Mouse (Mus musculus): Measurements from ENCODE around the gene Naf1. TPM values are rescaled to one million over a fixed set of nuclear protein-coding genes. Genes with fewer than 3 reads are reported as not detected.

The Naf1 gene
- polyA plus RNA-seq (2015; fragmentation: Nextera tagmentation; extraction: Ambion mirVana) = 2.4 and 2.5 TPM in 2 replicates

- ATAC-seq (ENCODE audit: low FRiP score, low read depth) = peak; percentile 99
- no peaks in the 10 kb centered on the region for H3K27me3 ChIP-seq
- WGBS = under 1% methylated on average over 37 of the region's 37 CpGs
Measured at GRCm38 (mm10) chr8:66860023-66860422, at the start of gene Naf1. TSS of gene Naf1 (plus strand) at chr8:66860217.

DNA sequence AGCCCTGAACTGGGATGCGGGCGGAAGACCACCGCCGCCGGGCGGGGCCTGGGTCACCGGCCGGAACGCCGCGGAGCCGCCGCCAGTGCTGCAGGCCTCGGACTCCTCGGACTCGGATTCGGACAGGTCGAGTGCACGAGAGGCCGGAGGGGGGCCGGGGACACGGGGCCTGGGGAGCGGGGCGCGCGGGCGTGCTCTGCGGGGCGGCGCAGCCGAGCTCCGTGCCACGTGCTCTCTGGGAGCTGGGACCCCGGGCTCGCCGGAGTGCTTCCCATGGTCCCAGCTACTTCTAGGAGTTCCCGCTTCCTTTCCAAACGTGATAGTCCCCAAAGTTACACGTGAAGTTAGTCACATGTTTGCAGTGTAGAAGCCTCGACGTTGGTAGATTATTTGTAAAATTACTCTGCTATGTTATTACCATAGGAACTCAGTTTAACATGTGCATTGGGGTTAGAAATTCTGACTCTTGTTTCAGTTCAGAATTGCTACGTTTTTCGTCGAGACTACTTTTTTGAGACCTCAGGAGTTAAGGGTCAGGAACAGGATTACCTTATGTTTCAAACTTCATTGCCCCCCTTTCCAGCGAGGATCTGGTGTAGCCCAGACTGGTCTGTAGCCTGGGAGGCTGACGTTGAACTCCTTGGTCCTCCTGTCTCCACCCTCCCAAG, 1.0 kb downstream of the Naf1 start:
- H3K4me3 ChIP-seq = peak overlapping the region; percentile 93
- H3K4me1 ChIP-seq (replicated peaks) = peaks cover 15% of the 10 kb centered on the region
- peak overlapping the region; percentile 55 for H3K9ac ChIP-seq
- no peaks in the 10 kb centered on the region for H3K9me3 ChIP-seq
- H3K36me3 ChIP-seq = no peaks in the 10 kb centered on the region
- peak; percentile 32; the same call in 1 of the 2 replicates for ATAC-seq (ENCODE audit: low FRiP score, low read depth)
- H3K4me2 ChIP-seq = peak overlapping the region; percentile 83
- no peaks in the 10 kb centered on the region for H3K27me3 ChIP-seq
- no peak overlapping the region for H3K27ac ChIP-seq (replicated peaks)
- 1% methylated on average over 44 of the region's 46 CpGs for WGBS

More at GRCm38 (mm10) chr8:66860023-66860422, at the start of gene Naf1:
- peak within 1 kb of the TSS; percentile 86 for H3K27ac ChIP-seq (replicated peaks)
- H3K9me3 ChIP-seq = no peaks in the 10 kb centered on the region
- peak within 1 kb of the TSS; percentile 83 for H3K4me2 ChIP-seq
- peaks cover 15% of the 10 kb centered on the region for H3K4me1 ChIP-seq (replicated peaks)
- H3K36me3 ChIP-seq = no peaks in the 10 kb centered on the region
- peak within 1 kb of the TSS; percentile 77 for H3K9ac ChIP-seq
- H3K4me3 ChIP-seq = peak within 1 kb of the TSS; percentile 93

DNA sequence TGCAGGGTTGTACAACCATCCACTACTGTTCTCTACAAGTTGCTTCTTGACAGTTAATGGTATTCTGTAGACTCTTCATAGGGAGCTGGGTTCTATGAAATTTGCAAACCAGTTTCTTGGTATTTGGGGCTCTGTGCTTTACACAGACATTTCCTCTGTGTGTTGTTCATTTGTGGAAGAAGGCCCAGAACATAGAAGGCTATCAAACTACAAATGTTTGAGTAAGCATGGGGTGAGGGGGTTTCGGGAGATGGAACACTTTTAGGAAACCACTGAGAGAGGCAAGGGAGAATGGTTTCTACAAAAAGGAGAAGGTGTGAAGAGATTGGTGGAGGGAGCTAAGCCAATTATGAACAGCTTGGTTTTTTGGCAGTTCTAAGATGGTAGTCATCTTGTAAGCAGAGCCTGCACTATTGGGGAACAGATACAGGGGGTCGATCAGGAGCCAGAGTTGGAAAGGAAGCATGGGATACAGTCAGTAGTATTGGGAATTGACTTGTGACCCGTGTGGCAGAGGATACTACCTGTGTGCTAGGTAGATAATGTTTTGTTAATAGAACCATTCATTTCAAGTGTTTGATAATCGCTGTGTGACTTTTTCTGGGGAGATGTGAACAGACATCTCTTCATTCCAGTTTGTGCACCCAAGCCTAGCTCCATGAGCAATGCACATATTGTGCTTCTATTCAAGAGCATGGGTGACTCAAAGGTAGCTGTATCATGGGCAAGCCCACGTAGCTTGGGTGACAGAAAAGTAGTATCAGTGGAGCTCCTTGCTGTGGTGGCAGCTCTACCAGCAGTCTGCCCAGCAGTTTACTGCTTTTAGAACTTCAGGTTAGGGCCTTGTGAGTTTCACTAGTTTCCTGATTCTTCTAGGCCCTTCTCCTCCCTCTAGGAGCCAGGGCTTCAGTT, 1.8 kb downstream of the Naf1 start:
- Histone ChIP-seq H3K27ac (replicated peaks) (no peak overlapping the region), H3K27me3 (no peaks in the 10 kb centered on the region), H3K4me2 (peak overlapping the region; percentile 83), H3K9ac (0 out of 2 replicates have a peak overlapping the region, but pooled peaks have one; percentile 55), H3K9me3 (no peaks in the 10 kb centered on the region), H3K4me1 (replicated peaks) (peaks cover 15% of the 10 kb centered on the region), H3K36me3 (0 out of 2 replicates have a peak, but pooled peaks cover under 1% of the 10 kb centered on the region), H3K4me3 (peak overlapping the region; percentile 93)
- 54% methylated on average over 5 of the region's 5 CpGs for WGBS
- no peak for ATAC-seq (ENCODE audit: low FRiP score, low read depth)

DNA sequence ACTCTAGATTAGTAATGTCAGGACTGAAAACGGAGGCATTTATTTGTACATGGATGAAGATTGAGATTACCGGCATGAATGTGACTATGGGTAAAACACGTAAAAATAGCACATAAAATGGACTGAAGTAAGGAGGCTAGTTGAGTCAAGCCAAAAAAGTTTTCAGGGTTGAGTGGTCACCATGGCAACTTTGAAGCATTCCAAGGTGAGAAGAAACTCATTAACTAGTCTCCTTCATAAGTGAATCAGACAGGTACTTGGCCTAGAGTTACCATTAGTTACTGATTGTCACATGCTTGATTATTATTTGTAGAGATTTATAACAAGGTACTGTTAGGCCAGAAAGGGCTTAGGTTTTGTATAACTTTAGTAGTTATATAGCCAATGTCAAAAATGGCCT, 3.7 kb downstream of the Naf1 start:
- Histone ChIP-seq H3K4me2 (no peak overlapping the region), H3K4me3 (no peak overlapping the region), H3K27me3 (no peaks in the 10 kb centered on the region), H3K9me3 (no peaks in the 10 kb centered on the region), H3K36me3 (0 out of 2 replicates have a peak, but pooled peaks cover 4% of the 10 kb centered on the region), H3K27ac (replicated peaks) (no peak overlapping the region), H3K9ac (no peak overlapping the region), H3K4me1 (replicated peaks) (peaks cover 15% of the 10 kb centered on the region)
- no peak for ATAC-seq (ENCODE audit: low FRiP score, low read depth)
- WGBS = 98% methylated on average over 3 of the region's 3 CpGs

GRCm38 (mm10) chr8:66865120-66865519, 5.1 kb downstream of the Naf1 start:
- ATAC-seq (ENCODE audit: low FRiP score, low read depth) = no peak
- Histone ChIP-seq H3K4me3 (no peak overlapping the region), H3K36me3 (0 out of 2 replicates have a peak, but pooled peaks cover 4% of the 10 kb centered on the region), H3K4me2 (no peak overlapping the region), H3K9me3 (no peaks in the 10 kb centered on the region), H3K27ac (replicated peaks) (no peak overlapping the region), H3K4me1 (replicated peaks) (peaks cover 15% of the 10 kb centered on the region), H3K9ac (no peak overlapping the region), H3K27me3 (no peaks in the 10 kb centered on the region)
- 34% methylated on average over 1 of the region's 1 CpGs for WGBS

- Histone ChIP-seq H3K27ac (replicated peaks) (no peak overlapping the region), H3K9me3 (no peaks in the 10 kb centered on the region), H3K36me3 (0 out of 2 replicates have a peak, but pooled peaks cover 4% of the 10 kb centered on the region), H3K4me2 (no peak overlapping the region), H3K9ac (no peak overlapping the region), H3K4me1 (replicated peaks) (no peaks in the 10 kb centered on the region), H3K4me3 (no peak overlapping the region), H3K27me3 (no peaks in the 10 kb centered on the region)
- no peak for ATAC-seq (ENCODE audit: low FRiP score, low read depth)
- WGBS = 78% methylated on average over 3 of the region's 3 CpGs
Measured at GRCm38 (mm10) chr8:66867679-66868078, 7.7 kb downstream of the Naf1 start.

- ATAC-seq (ENCODE audit: low FRiP score, low read depth) = no peak
- H3K36me3 ChIP-seq = 0 out of 2 replicates have a peak, but pooled peaks cover 4% of the 10 kb centered on the region
- H3K4me1 ChIP-seq (replicated peaks) = no peaks in the 10 kb centered on the region
- H3K9ac ChIP-seq = no peak overlapping the region
- H3K27ac ChIP-seq (replicated peaks) = no peak overlapping the region
- no peaks in the 10 kb centered on the region for H3K27me3 ChIP-seq
- H3K9me3 ChIP-seq = no peaks in the 10 kb centered on the region
- 4% methylated on average over 1 of the region's 1 CpGs for WGBS
- no peak overlapping the region for H3K4me2 ChIP-seq
- H3K4me3 ChIP-seq = no peak overlapping the region
Measured at GRCm38 (mm10) chr8:66869211-66869932, 9.4 kb downstream of the Naf1 start.

DNA sequence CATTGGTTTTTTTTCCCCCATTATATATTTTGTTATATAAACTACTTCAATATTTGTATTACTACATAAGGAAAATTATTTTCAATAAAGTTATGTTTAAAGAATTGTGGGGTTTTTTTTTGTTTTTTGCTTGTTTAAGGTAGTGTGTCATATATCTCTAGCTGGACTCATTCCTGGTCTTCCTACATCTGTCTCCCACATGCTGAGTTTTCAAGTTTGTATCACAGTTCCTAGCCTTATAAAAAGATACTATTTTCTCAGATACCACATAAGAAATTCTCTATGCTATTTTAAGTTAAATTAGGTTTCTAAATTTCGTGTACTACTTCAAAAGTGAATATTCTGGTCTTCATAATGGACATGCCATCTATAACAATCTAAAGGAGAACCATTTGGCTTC, 23.8 kb downstream of the Naf1 start:
- no peaks in the 10 kb centered on the region for H3K27me3 ChIP-seq
- 73% methylated on average over 1 of the region's 1 CpGs for WGBS
- no peak for ATAC-seq (ENCODE audit: low FRiP score, low read depth)

DNA sequence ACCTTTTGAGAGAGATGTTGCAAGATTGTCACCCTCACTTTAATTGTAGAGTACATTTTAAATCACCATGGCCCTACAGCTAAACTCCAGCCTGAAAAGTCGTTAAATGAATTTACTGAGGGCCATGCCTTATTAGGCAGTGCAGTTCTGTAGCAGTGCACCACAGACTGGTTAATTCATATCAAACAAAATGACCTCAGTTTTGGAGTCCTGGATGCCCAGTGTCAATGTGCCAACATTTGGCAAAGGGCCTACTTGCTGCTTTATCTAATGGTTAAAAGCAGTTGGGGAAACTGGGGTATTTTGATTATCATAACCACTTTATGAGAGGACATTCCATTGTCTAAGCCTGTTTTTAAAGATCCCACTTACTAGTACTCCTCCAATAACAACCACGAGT, 31.9 kb downstream of the Naf1 start:
- H3K4me2 ChIP-seq = no peak overlapping the region
- H3K36me3 ChIP-seq = no peaks in the 10 kb centered on the region
- no peak for ATAC-seq (ENCODE audit: low FRiP score, low read depth)
- H3K9me3 ChIP-seq = no peaks in the 10 kb centered on the region
- no peak overlapping the region for H3K27ac ChIP-seq (replicated peaks)
- no peak overlapping the region for H3K9ac ChIP-seq
- 86% methylated on average over 2 of the region's 2 CpGs for WGBS
- H3K4me1 ChIP-seq (replicated peaks) = no peaks in the 10 kb centered on the region
- H3K4me3 ChIP-seq = no peak overlapping the region
- no peaks in the 10 kb centered on the region for H3K27me3 ChIP-seq

More for the DNA sequence above, 23.8 kb downstream of the Naf1 start:
- Histone ChIP-seq H3K4me2 (no peak overlapping the region), H3K9me3 (no peaks in the 10 kb centered on the region), H3K36me3 (peaks cover 3% of the 10 kb centered on the region; the same call in 1 of the 2 replicates), H3K4me3 (no peak overlapping the region), H3K9ac (no peak overlapping the region), H3K4me1 (replicated peaks) (no peaks in the 10 kb centered on the region), H3K27ac (replicated peaks) (no peak overlapping the region)

- no peaks in the 10 kb centered on the region for H3K36me3 ChIP-seq
- no peaks in the 10 kb centered on the region for H3K27me3 ChIP-seq
- H3K9ac ChIP-seq = no peak overlapping the region
- H3K4me3 ChIP-seq = no peak overlapping the region
- WGBS = 64% methylated on average over 2 of the region's 2 CpGs
- no peak for ATAC-seq (ENCODE audit: low FRiP score, low read depth)
- peaks cover 1% of the 10 kb centered on the region; the same call in 1 of the 2 replicates for H3K4me1 ChIP-seq (replicated peaks)
- H3K27ac ChIP-seq (replicated peaks) = no peak overlapping the region
- no peaks in the 10 kb centered on the region for H3K9me3 ChIP-seq
- no peak overlapping the region for H3K4me2 ChIP-seq
Measured at GRCm38 (mm10) chr8:66905000-66905399, 45.0 kb downstream of the Naf1 start.

DNA sequence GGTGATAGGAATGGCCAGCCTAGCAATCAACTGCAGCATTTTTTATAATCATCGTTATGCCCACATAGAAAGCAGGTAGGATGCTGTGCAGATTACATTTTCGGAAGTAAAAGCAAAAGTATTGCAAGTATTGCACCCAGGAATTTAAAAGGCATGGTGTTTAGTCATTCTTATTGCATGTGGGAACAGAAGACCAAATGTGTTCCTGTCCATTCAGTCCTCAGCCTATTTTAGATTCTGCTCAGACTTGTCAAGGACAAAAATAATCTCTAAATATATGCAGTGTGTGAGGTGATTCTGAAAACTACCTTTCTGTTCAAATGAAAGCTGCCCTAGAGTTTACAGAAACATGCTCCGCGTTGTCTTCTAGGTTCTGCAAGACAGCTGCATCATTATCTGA, 45.5 kb downstream of the Naf1 start:
- no peak for ATAC-seq (ENCODE audit: low FRiP score, low read depth)
- WGBS = 91% methylated on average over 4 of the region's 4 CpGs

More for the DNA sequence above, 45.5 kb downstream of the Naf1 start:
- H3K4me3 ChIP-seq = no peak overlapping the region
- no peaks in the 10 kb centered on the region for H3K9me3 ChIP-seq
- peaks cover 3% of the 10 kb centered on the region; the same call in 1 of the 2 replicates for H3K4me1 ChIP-seq (replicated peaks)
- no peak overlapping the region for H3K4me2 ChIP-seq
- H3K36me3 ChIP-seq = no peaks in the 10 kb centered on the region
- no peak overlapping the region for H3K9ac ChIP-seq
- H3K27me3 ChIP-seq = no peaks in the 10 kb centered on the region
- no peak overlapping the region for H3K27ac ChIP-seq (replicated peaks)

Measured in hindbrain, embryonic 15.5 days (tissue).